Mouse (Mus musculus) bone marrow, adult 2 months (tissue): ENCODE results near the gene Gh.

Source experiments
- CTCF ChIP-seq: fragments of 200-500 bp; IDR thresholded peaks from 2 replicates; pipeline ENCODE4 v1.5.1; 2011; ENCODE audit warnings: low read length, control low read depth; ENCODE audit not compliant: control insufficient read depth, insufficient read depth
- POLR2A ChIP-seq: fragments of 200-500 bp; IDR thresholded peaks from 2 replicates; pipeline ENCODE4 v1.6.1; 2011; ENCODE audit warnings: low read depth, mild to moderate bottlenecking, control low read depth, low read length, borderline replicate concordance; ENCODE audit not compliant: control insufficient read depth

DNA sequence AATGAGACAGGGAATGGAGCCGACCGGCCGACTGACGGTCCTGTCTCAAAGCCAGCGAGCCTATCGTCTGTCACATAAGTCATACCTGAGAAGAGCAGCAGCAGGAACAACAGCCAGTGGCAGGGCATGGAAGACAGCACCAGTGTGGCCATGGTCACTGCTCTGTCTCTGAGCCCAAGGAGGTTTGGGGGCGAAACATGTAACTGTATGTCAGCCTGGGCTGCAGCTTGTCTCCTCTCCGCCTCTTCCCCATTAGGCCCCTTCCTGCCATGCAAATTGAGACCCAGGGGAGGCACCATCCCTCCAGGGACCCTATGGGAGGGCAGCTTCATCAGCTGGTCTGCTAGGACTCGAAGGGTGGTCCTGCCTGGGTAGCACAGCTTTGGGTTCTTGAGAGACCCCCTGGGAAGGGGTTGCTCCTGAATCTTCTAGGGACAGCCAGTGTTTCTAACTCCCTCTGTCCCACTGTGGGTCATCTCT, 12.7 kb upstream of the Gh start, which contains the start of gene Cd79b:
- TF ChIP-seq CTCF (no peak), POLR2A (peak; percentile 69)
